Mouse (Mus musculus): ENCODE measurements at regions not wholly inside any gene's neighbourhood (a gene's known extent, or its start where the extent isn't known, plus 50 kb on each side); places are given as distances from the start of the nearest gene placed in this dataset.

DNA sequence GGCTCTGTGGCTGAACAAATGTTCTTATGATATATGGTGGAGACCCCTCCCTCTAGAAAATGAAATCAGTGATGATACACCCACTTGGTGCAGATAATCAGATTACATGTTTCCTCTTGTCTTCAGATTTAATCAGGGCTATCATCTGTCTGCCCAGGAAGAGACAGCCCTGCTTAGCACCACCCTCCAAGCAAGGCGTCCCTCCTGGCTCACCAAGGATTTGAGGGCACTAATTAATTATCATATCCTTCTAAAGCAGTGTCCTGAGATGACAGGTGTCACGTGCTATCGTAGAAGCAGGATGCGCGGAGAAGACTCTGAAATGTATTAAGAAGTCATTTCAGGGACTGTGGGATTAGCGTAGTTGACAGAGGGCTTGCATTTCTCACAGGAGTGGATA is 466.2 kb upstream of the Cdh4 start:
- TF ChIP-seq CTCF (IDR thresholded peaks at IDR 0.05; ENCODE audit: low read depth) (no peak), EP300 (optimal IDR thresholded peaks at IDR 0.05) (no peak)
